Mouse (Mus musculus) left cerebral cortex, adult 9 months (tissue): ENCODE measurements at regions not wholly inside any gene's neighbourhood (a gene's known extent, or its start where the extent isn't known, plus 50 kb on each side); places are given as distances from the start of the nearest gene placed in this dataset.
A peak's percentile ranks its signal among the peaks of the same experiment; 100 is the strongest.

ENCODE experiments used
- DNase-seq, 2 experiments: peaks; one replicate each; pipeline ENCODE4 v3.0.0; 2022; ENCODE audit warnings: low spot score in 2 of 2

GRCm38 (mm10) chr14:36819826-36820225 lies 148.8 kb downstream of the Ccser2 start:
- no peak for DNase-seq

- DNase-seq, result no peak
Observed at GRCm38 (mm10) chr14:36802418-36802817, 166.2 kb downstream of the Ccser2 start.

GRCm38 (mm10) chr14:36799820-36800219 lies 168.8 kb downstream of the Ccser2 start:
- DNase-seq, result no peak

- no peak for DNase-seq
Observed at GRCm38 (mm10) chr14:36781882-36782281, 186.7 kb downstream of the Ccser2 start.

GRCm38 (mm10) chr14:36778956-36779355 lies 189.6 kb downstream of the Ccser2 start:
- DNase-seq, result peak in 1 of 2 experiments; percentile 39

- no peak for DNase-seq
Observed at GRCm38 (mm10) chr14:36774349-36774748, 194.2 kb downstream of the Ccser2 start.

GRCm38 (mm10) chr14:36764377-36764776 lies 204.2 kb downstream of the Ccser2 start:
- DNase-seq, result no peak

GRCm38 (mm10) chr14:36756056-36756455 lies 212.5 kb downstream of the Ccser2 start:
- DNase-seq, result no peak

GRCm38 (mm10) chr14:36748130-36748883 lies 220.3 kb downstream of the Ccser2 start:
- peak; percentile 7 to 25 for DNase-seq

GRCm38 (mm10) chr14:36731095-36731494 lies 237.5 kb downstream of the Ccser2 start:
- no peak for DNase-seq

- DNase-seq, result no peak
Observed at GRCm38 (mm10) chr14:36726092-36726491, 242.5 kb downstream of the Ccser2 start.

- DNase-seq, result no peak
Observed at GRCm38 (mm10) chr14:36715684-36716083, 252.9 kb downstream of the Ccser2 start.

GRCm38 (mm10) chr14:36696993-36697392 lies 271.6 kb downstream of the Ccser2 start:
- DNase-seq, result no peak

- no peak for DNase-seq
Observed at GRCm38 (mm10) chr14:36691958-36692357, 276.6 kb downstream of the Ccser2 start.

- no peak for DNase-seq
Observed at GRCm38 (mm10) chr14:36691018-36691417, 277.6 kb downstream of the Ccser2 start.

- DNase-seq, result no peak
Observed at GRCm38 (mm10) chr14:36658678-36659263, 309.8 kb downstream of the Ccser2 start.

- DNase-seq, result no peak
Observed at GRCm38 (mm10) chr14:36658193-36658592, 310.4 kb downstream of the Ccser2 start.

GRCm38 (mm10) chr14:36652982-36653557 lies 315.5 kb downstream of the Ccser2 start:
- peak in 1 of 2 experiments; percentile 14 for DNase-seq

GRCm38 (mm10) chr14:36651053-36651735 lies 317.4 kb downstream of the Ccser2 start:
- DNase-seq, result no peak

- no peak for DNase-seq
Observed at GRCm38 (mm10) chr14:36646649-36647048, 321.9 kb downstream of the Ccser2 start.

GRCm38 (mm10) chr14:36646237-36646636 lies 322.3 kb downstream of the Ccser2 start:
- DNase-seq, result no peak

GRCm38 (mm10) chr14:36624822-36625221 lies 343.8 kb downstream of the Ccser2 start:
- no peak for DNase-seq
